Mouse (Mus musculus) hindbrain, embryonic 16.5 days (tissue): ENCODE measurements around the gene Slc5a10. TPM values are rescaled to one million over a fixed set of nuclear protein-coding genes. Genes with fewer than 3 reads are reported as not detected.

Experiments
- ATAC-seq: fragments of 200-750 bp; cut with Nextera tagmentation; 2 replicates; pipeline ENCODE4 v1.8.0; 2017; ENCODE audit warnings: moderate TSS enrichment, moderate library complexity
- H3K27ac ChIP-seq: fragments of 300-500 bp; sonication (generic); 2 replicates; pipeline ENCODE4 v1.5.1; 2014; ENCODE audit warnings: low read depth, mild to moderate bottlenecking, control low read depth, low read length, moderate library complexity
- H3K27me3 ChIP-seq: fragments of 300-500 bp; sonication (generic); replicated peaks from 2 replicates; pipeline ENCODE4 v1.6.1; 2014; ENCODE audit warnings: low read length; ENCODE audit not compliant: control insufficient read depth, insufficient read depth
- H3K36me3 ChIP-seq: fragments of 300-500 bp; sonication (generic); 2 replicates; pipeline ENCODE4 v1.6.1; 2014; ENCODE audit warnings: mild to moderate bottlenecking, low read length, moderate library complexity, mixed read lengths; ENCODE audit not compliant: control insufficient read depth, insufficient read depth
- H3K4me1 ChIP-seq: fragments of 300-500 bp; sonication (generic); 2 replicates; pipeline ENCODE4 v1.6.1; 2014; ENCODE audit warnings: low read depth, low read length; ENCODE audit not compliant: control insufficient read depth, insufficient read depth
- H3K4me2 ChIP-seq: fragments of 300-500 bp; sonication (generic); 2 replicates; pipeline ENCODE4 v1.6.1; 2014; ENCODE audit warnings: mild to moderate bottlenecking, low read length, control low read depth, moderate library complexity
- H3K4me3 ChIP-seq: fragments of 300-500 bp; sonication (generic); 2 replicates; pipeline ENCODE4 v1.5.1; 2014; ENCODE audit warnings: mild to moderate bottlenecking, low read length, control low read depth, moderate library complexity
- H3K9ac ChIP-seq: fragments of 300-500 bp; sonication (generic); 2 replicates; pipeline ENCODE4 v1.6.1; 2014; ENCODE audit warnings: low read depth, mild to moderate bottlenecking, control low read depth, low read length, moderate library complexity
- H3K9me3 ChIP-seq: fragments of 300-500 bp; sonication (generic); 2 replicates; pipeline ENCODE4 v1.6.1; 2014; ENCODE audit warnings: mild to moderate bottlenecking, low read length, moderate library complexity; ENCODE audit not compliant: control insufficient read depth
- WGBS: fragments of 180-500 bp; shearing (Covaris S2); extraction: QIAGEN DNeasy Blood & Tissue Kit; methylation state at CpG from one replicate; pipeline ENCODE4 v1.1.7; 2014; 5-methylcytosine and 5-hydroxymethylcytosine counted together
- polyA plus RNA-seq: library from polyadenylated mRNA; unstranded; fragments of >200 nt; fragmentation: Nextera tagmentation; extraction: Ambion mirVana; gene quantifications from 2 replicates; pipeline ENCODE4 v1.2.1, GENCODE M21; 2015

The Slc5a10 gene
- polyA plus RNA-seq, 1 experiment from 2014 or later, result not detected

DNA sequence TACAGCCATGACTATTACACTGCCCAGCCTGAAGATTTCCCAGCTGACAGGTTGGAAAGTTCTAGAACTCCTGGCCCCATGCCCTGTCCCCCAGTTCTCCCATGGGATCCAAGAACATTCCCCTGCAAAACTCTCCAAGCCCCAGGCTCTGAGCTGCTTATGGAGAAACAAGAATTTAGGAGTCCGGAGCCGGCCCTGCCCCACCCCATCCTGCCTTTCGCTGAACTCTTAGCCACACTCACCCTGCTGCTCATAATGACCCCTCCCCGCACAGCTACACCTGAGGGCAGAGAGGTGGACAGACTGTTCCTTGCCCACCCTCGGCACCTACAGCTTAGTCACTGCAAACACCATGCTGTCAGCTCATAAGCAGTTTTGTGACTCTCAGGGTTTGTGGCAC is 52.8 kb downstream of the Slc5a10 start:
- no peaks in the 10 kb centered on the region for H3K4me1 ChIP-seq
- H3K4me3 ChIP-seq, result no peak overlapping the region
- H3K27me3 ChIP-seq, result no peaks in the 10 kb centered on the region
- 83% methylated on average over 5 of the region's 5 CpGs for WGBS
- H3K4me2 ChIP-seq, result no peak overlapping the region
- H3K9me3 ChIP-seq, result no peaks in the 10 kb centered on the region
- H3K9ac ChIP-seq, result no peak overlapping the region
- H3K36me3 ChIP-seq, result no peaks in the 10 kb centered on the region
- no peak for ATAC-seq
- no peak overlapping the region for H3K27ac ChIP-seq

DNA sequence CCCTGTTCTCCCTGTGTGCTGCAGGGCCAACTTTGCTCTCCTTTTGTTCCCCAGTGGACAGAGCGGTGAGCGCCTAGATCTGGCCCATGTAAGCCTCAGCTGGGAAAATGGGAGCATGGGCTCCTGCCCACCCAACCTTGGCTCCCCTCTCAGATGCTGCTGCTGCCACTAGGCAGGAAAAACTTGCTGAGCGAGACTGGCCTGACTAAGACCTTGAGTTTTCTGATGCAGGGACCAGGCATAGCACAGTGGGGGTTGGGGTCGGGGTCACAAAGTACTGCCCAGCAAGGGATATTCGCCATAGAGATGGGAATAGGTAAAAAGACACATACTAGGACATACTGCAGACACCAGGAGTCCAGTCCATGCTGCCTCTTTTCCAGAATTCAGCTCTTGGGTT is 53.4 kb downstream of the Slc5a10 start:
- no peaks in the 10 kb centered on the region for H3K27me3 ChIP-seq
- no peaks in the 10 kb centered on the region for H3K9me3 ChIP-seq
- no peak for ATAC-seq
- H3K4me3 ChIP-seq, result no peak overlapping the region
- H3K36me3 ChIP-seq, result no peaks in the 10 kb centered on the region
- no peak overlapping the region for H3K4me2 ChIP-seq
- H3K27ac ChIP-seq, result no peak overlapping the region
- WGBS, result 84% methylated on average over 5 of the region's 5 CpGs
- no peaks in the 10 kb centered on the region for H3K4me1 ChIP-seq
- H3K9ac ChIP-seq, result no peak overlapping the region

DNA sequence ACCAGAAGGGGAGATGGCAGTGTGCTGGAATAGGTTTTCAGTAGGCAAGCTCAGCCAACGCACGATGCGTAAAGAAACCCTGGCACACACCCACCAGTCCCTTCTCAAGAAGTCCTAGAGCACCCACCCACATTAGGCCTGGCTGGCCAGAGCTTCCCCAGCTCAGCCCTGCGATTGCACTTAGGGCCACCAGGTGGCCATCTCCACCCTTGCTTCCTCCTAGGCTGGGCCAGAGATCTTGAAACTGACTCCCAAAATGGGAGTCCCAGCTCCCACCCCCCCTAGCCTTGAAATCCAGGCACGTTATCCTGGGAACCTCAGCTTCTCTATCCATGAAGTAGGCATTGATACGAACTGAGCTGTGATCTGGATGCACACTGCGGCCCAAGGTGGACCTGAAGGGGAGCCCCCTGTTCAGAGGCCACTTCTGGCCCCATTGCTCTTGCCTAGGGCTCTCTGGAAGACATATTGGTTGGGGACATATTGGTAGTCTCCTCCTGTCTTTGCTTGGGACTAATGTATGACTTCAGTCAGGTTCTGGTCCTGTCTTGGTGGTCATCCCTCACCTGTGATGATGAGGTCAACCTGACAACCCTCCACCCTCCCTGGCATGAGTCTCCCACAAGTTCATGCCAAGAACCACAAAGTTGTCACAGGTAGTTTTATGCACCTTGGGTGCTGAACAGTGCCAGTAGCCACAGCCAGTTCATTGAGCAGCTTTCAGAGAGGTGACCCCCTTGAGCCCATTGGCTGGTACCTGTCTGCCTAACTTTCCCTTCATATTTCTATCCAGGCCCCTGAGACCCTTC is 54.4 kb downstream of the Slc5a10 start:
- Histone ChIP-seq H3K4me2 (no peak overlapping the region), H3K9me3 (no peaks in the 10 kb centered on the region), H3K9ac (no peak overlapping the region), H3K4me3 (no peak overlapping the region), H3K27ac (no peak overlapping the region), H3K36me3 (no peaks in the 10 kb centered on the region), H3K27me3 (no peaks in the 10 kb centered on the region), H3K4me1 (no peaks in the 10 kb centered on the region)
- no peak for ATAC-seq
- WGBS, result 51% methylated on average over 7 of the region's 7 CpGs

DNA sequence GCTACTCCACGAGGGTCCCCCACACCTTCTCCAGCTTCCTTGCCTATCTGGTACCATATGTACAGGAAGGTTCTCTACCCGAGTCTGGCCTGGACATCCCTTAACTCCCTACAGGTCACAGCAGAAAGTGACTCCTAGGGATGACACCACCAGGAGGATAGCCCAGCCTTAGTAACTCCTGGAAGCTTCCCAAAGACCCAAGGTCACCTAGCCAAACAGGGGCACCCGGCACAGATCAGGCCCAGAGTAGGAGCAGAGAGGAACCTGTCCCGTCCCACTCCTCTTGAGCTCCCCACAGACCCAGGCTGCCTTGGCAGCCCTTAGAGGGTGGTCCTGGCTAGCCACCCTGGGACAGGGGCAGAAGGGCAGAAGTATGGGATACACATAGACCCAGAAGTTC is 55.2 kb downstream of the Slc5a10 start:
- Histone ChIP-seq H3K27ac (no peak overlapping the region), H3K9me3 (no peaks in the 10 kb centered on the region), H3K4me3 (no peak overlapping the region), H3K27me3 (no peaks in the 10 kb centered on the region), H3K36me3 (no peaks in the 10 kb centered on the region), H3K4me2 (no peak overlapping the region), H3K9ac (no peak overlapping the region), H3K4me1 (no peaks in the 10 kb centered on the region)
- no peak for ATAC-seq
- 83% methylated on average over 4 of the region's 4 CpGs for WGBS

DNA sequence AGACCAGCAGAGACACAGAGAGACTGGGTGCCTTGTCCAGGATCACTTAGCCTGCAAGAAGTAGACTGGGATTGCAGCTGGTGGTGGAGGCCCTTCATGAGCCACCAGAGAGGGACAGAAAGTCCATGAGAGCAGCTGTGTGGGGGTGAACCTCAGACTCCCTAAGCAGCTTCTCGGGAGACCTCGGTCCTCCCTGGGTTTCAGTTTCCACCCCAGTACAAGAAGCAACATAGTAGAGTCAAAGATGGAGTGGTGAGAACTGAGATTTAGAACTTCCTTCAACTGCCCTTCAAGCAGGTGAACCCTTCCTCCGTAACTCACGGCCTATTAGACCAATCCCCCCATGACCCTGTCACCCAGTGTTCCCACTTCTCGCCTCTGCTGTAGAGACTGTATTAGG is 58.4 kb downstream of the Slc5a10 start:
- no peak for ATAC-seq
- no peak overlapping the region for H3K27ac ChIP-seq
- H3K4me3 ChIP-seq, result no peak overlapping the region
- no peaks in the 10 kb centered on the region for H3K36me3 ChIP-seq
- no peaks in the 10 kb centered on the region for H3K9me3 ChIP-seq
- H3K4me1 ChIP-seq, result peaks cover 3% of the 10 kb centered on the region; the same call in 1 of the 2 replicates
- H3K27me3 ChIP-seq, result no peaks in the 10 kb centered on the region
- no peak overlapping the region for H3K9ac ChIP-seq
- WGBS, result 95% methylated on average over 5 of the region's 5 CpGs
- H3K4me2 ChIP-seq, result no peak overlapping the region

DNA sequence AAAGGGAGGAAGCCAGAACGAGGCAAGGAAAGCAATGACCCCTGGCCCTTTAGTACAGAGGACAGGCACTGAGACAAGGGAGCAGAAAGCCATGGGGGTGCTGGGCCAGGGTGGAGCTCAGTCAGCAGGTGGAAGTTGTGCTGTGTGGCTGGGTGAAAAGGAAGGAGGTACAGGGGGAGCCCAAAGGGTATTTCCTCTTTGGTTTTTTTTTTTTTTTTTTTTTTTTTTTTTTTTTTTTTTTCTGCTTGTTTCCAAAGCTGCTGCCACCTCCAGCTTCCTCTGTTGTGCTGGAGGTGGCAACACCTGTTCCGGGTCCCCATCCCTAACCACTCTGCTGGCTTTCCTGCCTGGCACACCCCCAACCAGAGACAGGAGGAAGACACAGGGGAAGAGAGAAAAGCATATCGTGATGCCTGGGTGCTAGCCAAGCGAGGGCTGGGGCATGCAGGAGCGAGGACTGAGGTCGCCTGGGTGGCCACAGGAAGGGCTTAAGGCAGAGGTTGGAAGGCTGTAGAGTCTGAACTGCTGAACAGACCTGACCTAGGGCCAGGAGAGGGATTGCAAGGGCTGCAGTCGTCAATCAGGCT is 59.7 kb downstream of the Slc5a10 start:
- peaks cover 3% of the 10 kb centered on the region; the same call in 1 of the 2 replicates for H3K4me1 ChIP-seq
- H3K9me3 ChIP-seq, result no peaks in the 10 kb centered on the region
- no peak overlapping the region for H3K4me3 ChIP-seq
- no peak overlapping the region for H3K4me2 ChIP-seq
- no peaks in the 10 kb centered on the region for H3K36me3 ChIP-seq
- ATAC-seq, result no peak
- no peak overlapping the region for H3K9ac ChIP-seq
- 70% methylated on average over 7 of the region's 7 CpGs for WGBS
- H3K27ac ChIP-seq, result no peak overlapping the region
- no peaks in the 10 kb centered on the region for H3K27me3 ChIP-seq

DNA sequence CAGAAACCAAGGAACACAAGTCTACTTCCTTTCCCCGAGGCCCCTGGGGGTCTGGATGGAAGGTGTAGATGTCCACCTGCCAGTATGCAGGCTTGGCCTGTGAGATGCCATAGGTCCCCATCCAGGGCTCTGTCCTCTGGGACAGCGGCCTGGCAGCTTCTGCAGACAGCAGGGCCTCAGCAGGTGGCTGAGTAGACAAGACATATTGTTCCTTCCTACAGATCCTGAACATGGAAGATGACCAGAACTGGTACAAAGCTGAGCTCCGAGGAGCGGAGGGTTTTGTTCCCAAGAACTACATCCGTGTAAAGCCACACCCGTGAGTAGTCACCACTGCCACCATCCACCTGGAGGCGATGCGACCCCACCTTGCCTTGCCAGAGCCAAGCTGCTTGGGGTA is 60.6 kb downstream of the Slc5a10 start:
- peaks cover 3% of the 10 kb centered on the region; the same call in 1 of the 2 replicates for H3K4me1 ChIP-seq
- H3K4me2 ChIP-seq, result no peak overlapping the region
- 87% methylated on average over 8 of the region's 8 CpGs for WGBS
- no peaks in the 10 kb centered on the region for H3K27me3 ChIP-seq
- no peak overlapping the region for H3K9ac ChIP-seq
- H3K27ac ChIP-seq, result no peak overlapping the region
- no peak overlapping the region for H3K4me3 ChIP-seq
- H3K9me3 ChIP-seq, result no peaks in the 10 kb centered on the region
- no peaks in the 10 kb centered on the region for H3K36me3 ChIP-seq
- no peak for ATAC-seq

DNA sequence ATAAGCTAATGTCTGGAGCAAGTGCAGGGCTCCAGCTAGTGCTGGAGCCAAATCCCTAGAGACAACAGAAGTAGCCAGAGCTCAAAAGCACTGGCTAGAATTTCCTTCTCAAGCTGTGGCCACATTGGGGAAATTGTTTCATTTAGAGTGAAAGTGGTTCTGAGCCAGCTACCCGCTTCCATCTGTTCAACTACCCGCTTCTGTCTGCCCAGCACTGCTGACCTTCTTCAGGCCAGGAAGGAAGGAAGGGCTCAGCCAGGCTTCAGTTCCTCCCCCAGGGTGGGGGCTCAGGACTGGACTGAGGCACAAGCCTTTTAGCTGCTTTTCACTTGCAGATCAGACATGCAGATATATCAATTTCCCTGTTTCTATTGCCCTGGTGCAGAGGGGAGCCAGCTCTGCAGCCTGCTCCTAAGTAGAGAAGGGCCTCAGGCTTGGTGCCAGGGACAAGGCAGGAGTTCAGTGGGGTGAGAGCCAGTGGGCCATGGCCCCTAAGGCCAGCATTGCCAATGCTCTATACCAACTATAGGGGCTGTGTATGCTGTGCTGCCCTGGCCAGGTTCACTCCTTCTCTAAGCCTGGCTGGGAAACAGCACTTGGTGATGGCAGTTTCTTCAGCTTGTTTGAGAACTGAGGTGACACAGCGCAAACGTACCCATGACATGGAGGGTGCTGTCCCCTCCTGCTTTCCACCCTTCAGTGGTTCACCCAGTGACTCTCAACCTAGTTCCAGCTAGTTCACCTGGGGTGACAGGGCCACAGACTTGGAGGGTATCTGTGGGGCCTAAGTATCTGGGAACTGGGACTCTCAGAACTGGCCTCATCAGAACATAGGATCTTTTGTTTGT is 61.4 kb downstream of the Slc5a10 start:
- no peaks in the 10 kb centered on the region for H3K9me3 ChIP-seq
- no peak overlapping the region for H3K27ac ChIP-seq
- no peak overlapping the region for H3K4me2 ChIP-seq
- no peak for ATAC-seq
- H3K9ac ChIP-seq, result no peak overlapping the region
- H3K36me3 ChIP-seq, result no peaks in the 10 kb centered on the region
- H3K4me1 ChIP-seq, result peaks cover 3% of the 10 kb centered on the region; the same call in 1 of the 2 replicates
- H3K27me3 ChIP-seq, result no peaks in the 10 kb centered on the region
- WGBS, result 84% methylated on average over 4 of the region's 4 CpGs
- H3K4me3 ChIP-seq, result no peak overlapping the region

DNA sequence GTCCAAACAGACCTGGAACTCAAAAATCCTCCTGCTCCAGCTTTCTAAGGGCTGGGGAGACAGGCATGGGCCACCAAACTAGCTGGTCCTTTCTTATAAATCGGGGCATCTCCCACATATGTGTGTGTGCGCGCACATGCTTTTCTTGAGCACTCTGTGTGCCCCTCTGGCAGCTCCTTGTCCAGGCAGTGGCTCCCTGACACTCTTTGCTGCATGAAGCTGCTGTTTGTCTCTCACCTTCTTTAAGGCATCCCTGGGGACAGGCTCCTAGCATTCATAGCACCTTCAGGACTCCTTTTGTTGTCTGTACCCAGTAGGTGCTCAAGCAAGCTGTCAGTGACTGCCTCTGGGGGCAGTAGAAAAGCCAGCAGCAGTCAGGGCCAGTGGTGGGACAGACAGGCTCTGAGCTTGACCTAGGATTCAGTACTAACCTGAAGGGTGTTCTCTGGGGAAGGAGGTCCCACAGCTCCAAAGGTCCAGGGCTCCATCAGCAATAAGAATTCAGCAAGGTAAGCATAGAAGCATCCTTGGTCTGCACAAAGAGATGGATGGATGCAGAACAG is 62.2 kb downstream of the Slc5a10 start:
- no peak overlapping the region for H3K27ac ChIP-seq
- no peaks in the 10 kb centered on the region for H3K36me3 ChIP-seq
- ATAC-seq, result no peak
- no peaks in the 10 kb centered on the region for H3K27me3 ChIP-seq
- H3K4me3 ChIP-seq, result no peak overlapping the region
- no peak overlapping the region for H3K4me2 ChIP-seq
- WGBS, result 96% methylated on average over 3 of the region's 3 CpGs
- H3K9me3 ChIP-seq, result no peaks in the 10 kb centered on the region
- H3K4me1 ChIP-seq, result peaks cover 3% of the 10 kb centered on the region; the same call in 1 of the 2 replicates
- H3K9ac ChIP-seq, result no peak overlapping the region
